In the genomic region with DNA sequence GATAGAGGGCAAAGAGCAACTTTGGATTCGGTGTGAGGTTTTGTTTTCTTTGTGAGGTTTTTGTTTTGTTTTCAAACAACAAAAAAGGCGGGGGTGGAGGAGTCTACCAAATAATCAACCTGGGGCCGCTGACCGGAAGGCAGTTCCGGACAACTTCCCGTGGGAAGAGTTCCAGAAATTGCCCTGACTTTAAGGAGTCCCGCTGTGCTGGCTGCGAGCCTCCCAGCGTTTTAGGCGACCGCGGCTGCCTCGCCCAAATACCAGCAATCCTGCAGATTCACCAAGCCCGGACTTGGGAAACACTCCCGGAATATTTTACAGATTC, we compare ENCODE assay signal across 8 mouse cellular contexts. TPM values are rescaled to one million over a fixed set of nuclear protein-coding genes. Genes with fewer than 3 reads are reported as not detected.
A peak's percentile ranks its signal among the peaks of the same experiment; 100 is the strongest.
DNase-seq lines count a peak whose midpoint lies in the region; TF ChIP-seq lines count a peak whose summit lies in the region.

No protein-coding gene starts in this region.

- no peaks in the 10 kb centered on the region for H3K79me2 ChIP-seq in heart, adult 2 months (replicated peaks; ENCODE audit: control insufficient read depth, insufficient read depth, low read length)
- no peaks in the 10 kb centered on the region for H3K79me2 ChIP-seq in macrophage (ENCODE audit: inconsistent target)

- no peak for TF ChIP-seq POLR2A in heart, adult 2 months (IDR thresholded peaks at IDR 0.05; ENCODE audit: insufficient read depth, low read depth, low read length)

- H3K27me3 ChIP-seq in heart, adult 2 months (ENCODE audit: control insufficient read depth, insufficient read depth, low read length): no peaks in the 10 kb centered on the region

- H3K27ac ChIP-seq in heart, adult 2 months: peak overlapping the region; percentile 37
- H3K27ac ChIP-seq in macrophage: no peak overlapping the region

- WGBS in heart, adult 2 months: under 1% methylated on average over 15 of the region's 15 CpGs
- 3% methylated on average over 15 of the region's 15 CpGs for WGBS in macrophage (ENCODE audit: missing documents)

- H3K4me3 ChIP-seq in heart, adult 2 months: peak overlapping the region; percentile 45
- H3K4me3 ChIP-seq in macrophage (ENCODE audit: inconsistent target): peak overlapping the region; percentile 41

- no peak for TF ChIP-seq CTCF in heart, adult 2 months (IDR thresholded peaks at IDR 0.05)

- H3K36me3 ChIP-seq in heart, adult 2 months (ENCODE audit: control insufficient read depth, insufficient read depth, low read length): no peaks in the 10 kb centered on the region
- no peaks in the 10 kb centered on the region for H3K36me3 ChIP-seq in macrophage (ENCODE audit: inconsistent target)

- no peak for TF ChIP-seq EP300 in heart, adult 2 months (IDR thresholded peaks at IDR 0.05; ENCODE audit: insufficient read depth, low read depth, low read length)

- peaks cover 4% of the 10 kb centered on the region for H3K4me1 ChIP-seq in heart, adult 2 months (ENCODE audit: control insufficient read depth, insufficient read depth, low read length)

- no peak overlapping the region; the same call in 1 of the 2 replicates for H3K9ac ChIP-seq in heart, adult 2 months (ENCODE audit: low read depth, low read length)

- intact Hi-C loops in heart, postnatal 25 days (cut with DNase I): no loop called here
- intact Hi-C loops in heart, adult 2 months (cut with DNase I): loop anchor here (1.0 to 5.0 kb wide), 2 partner anchors 10 to 127 kb away; no protein-coding TSS in a partner anchor

- peak; percentile 95 for DNase-seq in heart, adult 11 months
- no peak for DNase-seq in heart, postnatal 25 days (ENCODE audit: low spot score)
- DNase-seq in adrenal gland, postnatal 25 days: peak; percentile 55
- peak; percentile 67 to 70 for DNase-seq in heart, adult 2 months
- DNase-seq in kidney, adult 8-10 months: peak; percentile 42 to 59
- DNase-seq in yolk sac, embryonic 10.5 days (ENCODE audit: low spot score): peak; percentile 18
- DNase-seq in MN1 (ENCODE audit: low spot score): no peak

RNA-seq across cellular contexts. Expression of a gene that starts 13.0 kb away (rescaled TPM):
- 10 to 100 TPM; 30.5 to 31.5 TPM for total RNA-seq in heart, postnatal 25 days (2021)
- 83.6 and 102 TPM in 2 replicates for total RNA-seq in adrenal gland, postnatal 25 days (2021)
- 10 to 100 TPM; 32.3 to 33.2 TPM for total RNA-seq in heart, adult 2 months (2021)
- polyA plus RNA-seq in heart, adult 2 months (2012; rRNA removed): 41.4 and 58.5 TPM in 2 replicates
- total RNA-seq in macrophage (2018; cell fraction: chromatin; rRNA removed): 100 to 1,000 TPM in 12 of 26 experiments, 10 to 100 TPM in 14; 32.6 to 142 (median 97.7) TPM
- total RNA-seq in macrophage (2018; cell fraction: cytosol; rRNA removed): 10 to 100 TPM; 31.5 to 68.3 (median 54.2) TPM
- total RNA-seq in macrophage (2018; cell fraction: nucleus; rRNA removed): 100 to 1,000 TPM in 2 of 26 experiments, 10 to 100 TPM in 24; 44.2 to 123 (median 66.3) TPM
- polyA plus RNA-seq in macrophage (2018): 49.9 to 77.8 TPM (median 60.5 TPM) in 3 replicates

Comparison
In these comparisons a context has a peak if more than half of its experiments do, and no peak if none do; other contexts are left out.
1. DNase-seq: peak in heart, adult 11 months (single experiment), adrenal gland, postnatal 25 days (single experiment), heart, adult 2 months (2 of 2), kidney, adult 8-10 months (2 of 2) and yolk sac, embryonic 10.5 days (single experiment); none in heart, postnatal 25 days (single experiment) and MN1 (single experiment).